Mouse (Mus musculus) layer of hippocampus, adult 11-12 months (tissue): Measurements from ENCODE around the gene Rpap3.
"Not testable (repeated sequence)": the region's sequence is repeated elsewhere in the genome, so short reads cannot be mapped to it uniquely, and the experiment has no call there.

Experiments used
- DNase-seq: peaks from one replicate; pipeline ENCODE4 v3.0.0; 2022; ENCODE audit warnings: low spot score

Gene Rpap3

GRCm38 (mm10) chr15:97684118-97684517, 21.5 kb downstream of the Rpap3 start:
- DNase-seq = no peak

- DNase-seq = no peak
Measured at GRCm38 (mm10) chr15:97682053-97682452, 23.6 kb downstream of the Rpap3 start.

GRCm38 (mm10) chr15:97679991-97680681, 25.5 kb downstream of the Rpap3 start:
- DNase-seq = no peak

- no peak for DNase-seq
Measured at GRCm38 (mm10) chr15:97677341-97677740, 28.3 kb downstream of the Rpap3 start.

DNA sequence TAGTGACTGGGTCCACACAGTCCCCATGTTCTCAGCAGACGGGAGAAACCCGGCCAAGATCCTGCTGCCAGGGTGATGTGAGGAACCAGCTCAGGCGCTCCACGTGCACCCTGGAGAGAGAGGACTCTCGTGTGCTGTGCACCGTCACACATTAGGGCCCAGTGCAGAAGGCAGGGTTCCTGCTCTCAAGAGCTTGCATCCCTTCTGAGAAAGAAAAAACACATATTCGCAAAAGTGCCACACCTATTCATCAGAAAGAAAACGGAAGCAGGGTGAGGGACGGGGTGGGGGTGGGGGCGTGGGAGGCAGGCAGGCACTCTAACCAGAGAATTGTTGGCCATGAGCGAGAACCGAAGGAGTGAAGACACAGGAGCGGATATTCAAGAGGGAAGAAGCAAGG, 29.7 kb downstream of the Rpap3 start:
- no peak for DNase-seq

DNA sequence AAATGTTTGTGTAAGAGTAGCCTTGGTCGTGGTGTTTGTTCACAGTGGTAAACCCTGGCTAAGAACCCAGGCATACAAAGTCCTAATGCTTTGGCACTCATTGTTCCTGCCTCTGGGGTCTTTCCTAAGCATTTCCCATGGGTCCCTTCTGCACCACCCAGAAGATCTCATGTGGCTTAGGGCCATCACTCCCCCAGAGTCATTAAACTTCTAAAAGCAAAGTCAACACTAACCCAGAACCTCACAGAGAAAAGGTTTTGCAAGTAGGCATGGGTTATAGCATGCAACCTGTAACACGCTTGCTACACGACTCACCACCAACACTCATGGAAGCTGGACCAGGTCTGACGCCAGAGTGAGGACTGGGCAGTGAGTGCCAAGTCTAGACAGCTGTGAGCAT, 31.2 kb downstream of the Rpap3 start:
- no peak for DNase-seq

GRCm38 (mm10) chr15:97673256-97674000, 32.2 kb downstream of the Rpap3 start:
- no peak for DNase-seq

GRCm38 (mm10) chr15:97672211-97672765, 33.3 kb downstream of the Rpap3 start:
- DNase-seq = peak; percentile 73

DNA sequence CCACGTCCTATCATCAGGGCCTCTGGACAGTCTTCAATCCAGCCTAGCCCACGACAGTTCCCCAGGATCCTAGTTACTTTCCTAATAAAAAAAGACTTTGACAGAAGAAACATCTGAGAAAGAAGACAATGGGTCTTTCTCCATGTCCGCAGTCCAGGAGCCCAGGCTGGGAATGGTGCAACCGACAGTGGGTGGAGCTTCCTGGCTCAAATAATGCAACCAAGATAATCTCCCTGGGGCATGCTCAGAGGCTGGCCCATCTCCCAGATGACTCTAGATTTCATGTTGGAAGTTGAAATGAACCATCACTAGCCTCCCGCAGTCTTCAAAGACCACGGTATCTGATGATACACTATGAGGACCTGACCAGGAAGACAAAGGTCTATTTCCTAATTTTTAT, 35.1 kb downstream of the Rpap3 start:
- no peak for DNase-seq

GRCm38 (mm10) chr15:97668158-97668877, 37.3 kb downstream of the Rpap3 start:
- DNase-seq = not testable (repeated sequence)

DNA sequence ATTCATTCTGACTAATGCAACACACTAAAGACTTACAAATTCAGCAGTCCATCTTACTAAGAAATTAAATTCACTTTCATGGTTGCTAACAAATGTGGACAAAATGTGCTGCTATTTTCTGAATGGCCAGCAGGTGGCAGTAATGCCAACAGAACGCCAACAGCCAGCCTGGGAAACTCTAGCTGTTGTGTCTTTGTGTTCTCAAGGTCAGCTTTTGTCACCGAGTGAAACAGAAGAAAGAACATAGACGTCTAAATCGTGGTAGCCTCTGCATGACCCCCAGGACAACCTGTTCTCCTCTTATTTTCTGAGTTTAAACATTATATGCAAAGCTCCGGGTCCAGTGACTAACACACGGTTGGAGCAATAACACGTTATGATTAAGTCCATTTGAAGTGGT, 38.2 kb downstream of the Rpap3 start:
- DNase-seq = peak; percentile 68

- no peak for DNase-seq
Measured at GRCm38 (mm10) chr15:97666457-97666770, 39.2 kb downstream of the Rpap3 start.

DNA sequence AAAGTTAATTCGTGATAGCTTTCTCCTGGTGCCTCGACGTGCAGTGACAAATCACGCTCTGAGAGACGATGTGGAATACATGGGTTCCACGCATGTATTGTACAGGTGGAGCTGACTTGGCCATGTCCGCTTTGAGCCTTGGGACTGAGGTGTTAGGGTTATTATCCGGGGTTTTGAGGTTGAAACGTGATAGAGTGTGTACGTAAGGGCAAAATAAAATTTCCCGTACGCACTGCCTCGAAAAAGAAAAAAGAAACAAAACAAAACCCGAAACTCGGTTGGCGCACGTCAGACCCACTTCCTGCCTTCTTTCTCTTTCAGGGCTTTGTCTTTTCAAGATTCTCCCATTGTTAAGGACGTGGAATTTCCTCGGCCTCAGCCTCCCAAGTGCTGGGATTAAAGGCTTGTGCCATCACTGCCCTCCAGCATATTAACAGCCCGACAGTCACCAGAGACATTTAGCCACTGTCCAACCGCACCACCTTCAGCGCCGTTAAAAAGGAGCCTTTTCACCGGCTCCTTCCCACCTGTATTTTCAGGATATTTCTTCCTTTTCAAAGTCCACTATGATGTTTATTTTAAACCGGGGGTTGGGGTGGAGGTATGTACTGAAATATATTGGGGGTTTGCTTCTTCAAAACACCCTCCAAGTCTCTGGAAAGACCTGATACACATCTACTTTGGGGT, 39.7 kb downstream of the Rpap3 start:
- DNase-seq = no peak

DNA sequence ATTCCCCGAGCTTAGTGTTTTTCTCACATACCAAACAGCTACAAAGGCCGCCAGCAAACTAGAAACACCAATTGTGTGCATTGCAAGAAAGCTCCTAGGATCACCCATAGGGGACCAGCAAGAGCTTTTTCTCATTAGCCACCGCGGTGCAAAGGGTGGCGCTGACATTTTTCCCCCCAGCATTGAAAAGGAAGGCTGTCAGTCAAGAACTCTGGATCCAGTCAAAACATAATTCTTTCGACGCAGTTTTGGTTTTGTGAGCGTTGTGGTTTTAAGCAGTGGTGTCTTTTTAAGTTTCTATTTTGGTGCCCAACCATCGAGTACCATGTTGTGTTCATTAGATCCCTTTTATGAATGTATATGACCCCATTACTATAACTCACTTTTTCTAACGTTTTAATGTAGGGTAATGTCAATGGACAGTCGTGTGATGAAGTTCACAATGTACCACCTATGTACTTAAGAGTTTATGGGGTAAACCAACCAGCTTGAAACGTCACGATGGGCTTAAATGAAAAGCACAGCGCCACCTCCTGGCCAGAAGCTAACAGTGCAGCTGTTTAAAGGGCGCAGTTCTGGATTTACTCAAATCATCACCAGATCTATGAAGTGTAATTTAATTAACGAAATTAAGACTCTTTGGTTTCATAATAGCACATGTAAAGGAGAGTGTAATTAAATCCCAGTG, 40.5 kb downstream of the Rpap3 start:
- no peak for DNase-seq

DNA sequence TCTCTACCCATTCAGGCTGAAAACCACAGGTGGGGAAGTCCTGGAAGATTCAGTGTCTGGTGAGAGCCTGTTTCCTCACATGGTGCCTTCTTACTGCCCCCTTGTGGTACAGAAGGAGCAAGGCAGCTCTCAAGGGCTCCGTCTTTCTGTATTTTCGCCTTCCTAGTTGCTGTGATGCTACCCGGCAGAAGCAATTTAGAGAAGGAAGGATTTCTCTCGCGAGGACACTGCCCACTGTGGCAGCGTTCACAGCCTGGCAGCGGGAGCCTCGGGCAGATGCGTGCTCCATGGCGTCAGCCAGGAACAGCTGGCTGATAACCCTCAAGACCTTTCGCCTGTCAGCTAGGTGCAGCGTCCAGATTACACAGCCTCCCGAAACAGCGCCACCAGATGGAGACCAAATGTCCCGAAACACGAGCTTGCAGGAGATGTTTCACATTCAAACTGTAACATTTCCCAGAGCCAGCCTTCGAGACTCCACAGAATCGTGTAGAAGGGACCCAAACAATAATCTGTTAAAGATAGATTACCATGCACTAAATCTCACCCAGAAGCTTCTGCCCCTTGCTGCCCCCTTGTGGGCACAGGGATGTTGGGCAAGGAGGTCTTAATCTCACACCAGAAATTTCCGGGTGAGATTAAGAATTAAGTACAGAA, 41.7 kb downstream of the Rpap3 start:
- DNase-seq = peak; percentile 75

GRCm38 (mm10) chr15:97658755-97659116, 46.9 kb downstream of the Rpap3 start:
- no peak for DNase-seq

GRCm38 (mm10) chr15:97657856-97658754, 47.5 kb downstream of the Rpap3 start:
- no peak for DNase-seq

GRCm38 (mm10) chr15:97657420-97657819, 48.2 kb downstream of the Rpap3 start:
- DNase-seq = no peak

- no peak for DNase-seq
Measured at GRCm38 (mm10) chr15:97649726-97650125, 55.9 kb downstream of the Rpap3 start.

DNA sequence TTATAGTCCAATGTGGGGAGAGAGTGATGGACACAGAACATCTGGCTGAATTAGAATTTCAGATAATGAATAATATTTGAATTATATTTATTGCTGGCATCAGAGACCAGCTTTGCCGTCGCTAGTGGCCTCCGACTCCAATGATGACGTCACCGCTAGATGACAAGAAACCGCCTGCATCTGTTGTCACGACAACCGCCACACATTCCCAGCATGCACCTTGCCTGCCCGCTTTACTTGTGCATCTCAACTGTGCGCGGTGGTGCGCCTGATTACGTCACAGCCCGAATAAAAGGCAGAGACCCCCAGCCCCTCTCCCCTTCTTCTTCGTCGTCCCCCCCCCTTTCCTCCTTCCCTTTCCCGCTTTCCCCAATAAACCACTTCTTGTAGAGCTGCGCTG, 57.4 kb downstream of the Rpap3 start:
- no peak for DNase-seq
